Mouse (Mus musculus): ENCODE measurements at regions not wholly inside any gene's neighbourhood (a gene's known extent, or its start where the extent isn't known, plus 50 kb on each side); places are given as distances from the start of the nearest gene placed in this dataset.
A peak's percentile ranks its signal among the peaks of the same experiment; 100 is the strongest.

DNA sequence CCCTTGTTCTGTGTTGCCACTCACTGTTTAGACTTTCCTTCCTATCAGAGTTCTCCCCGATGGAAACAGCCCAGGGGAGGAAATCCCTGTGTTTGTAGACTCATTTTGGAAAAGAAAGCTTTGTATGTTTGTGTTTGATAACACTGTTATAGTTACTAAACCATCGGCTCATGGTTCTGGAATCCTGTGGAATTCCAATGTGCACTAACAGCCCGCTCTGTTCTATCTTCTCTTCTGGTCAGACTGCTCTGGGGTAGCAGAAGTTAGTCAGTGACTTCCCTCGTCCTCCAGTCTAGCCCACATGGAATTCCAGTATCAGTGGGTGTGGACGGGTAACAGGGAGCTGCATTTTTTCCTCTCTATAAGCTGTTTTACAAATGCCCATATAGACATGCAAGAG is 66.2 kb upstream of the Pla2g4a start:
- TF ChIP-seq IRF4 (IDR thresholded peaks at IDR 0.05; ENCODE audit: low read depth, low read length) (no peak), MAFK (IDR thresholded peaks at IDR 0.05; ENCODE audit: insufficient replicate concordance, low read length) (no peak)
- H3K9me3 ChIP-seq (replicated peaks; ENCODE audit: low read length) = no peaks in the 10 kb centered on the region
- dilution Hi-C loops (cut with MboI; ENCODE audit: extremely low pct_ligation_motif_present, extremely low pct_unique_long_range_greater_than_20kb, low sequenced_read_pairs) (no loop called here), in situ Hi-C loops (cut with MboI; ENCODE audit: low pct_ligation_motif_present, low pct_unique_long_range_greater_than_20kb, low sequenced_read_pairs) (no loop called here)
- H3K27ac ChIP-seq (ENCODE audit: insufficient read depth, low read depth) = no peak overlapping the region
- no peaks in the 10 kb centered on the region for H3K36me3 ChIP-seq (replicated peaks in 1 of 2; ENCODE audit: control insufficient read depth in 1 of 2, insufficient read depth in 1 of 2, low read length in 1 of 2)
- peaks cover 0 to 7% of the 10 kb centered on the region in 2 experiments; a peak in 2 of 4 replicates for H3K4me1 ChIP-seq (ENCODE audit: control insufficient read depth in 1 of 2, insufficient read depth in 2 of 2)
- no peak for DNase-seq (ENCODE audit: extremely low read depth)
- no peak overlapping the region for H3K9ac ChIP-seq (ENCODE audit: insufficient read depth, low read depth)
- H3K79me2 ChIP-seq (replicated peaks; ENCODE audit: control insufficient read depth, extremely low read depth, insufficient read depth, poor library complexity, severe bottlenecking) = no peaks in the 10 kb centered on the region
- no peaks in the 10 kb centered on the region for H3K27me3 ChIP-seq (replicated peaks)
- no peak overlapping the region for H3K4me3 ChIP-seq (replicated peaks in 1 of 3; ENCODE audit: low read depth in 2 of 3, low read length in 2 of 3, poor library complexity in 1 of 3)
- no peak overlapping the region for H3K4me2 ChIP-seq (ENCODE audit: insufficient read depth, low read depth, poor library complexity, severe bottlenecking)

DNA sequence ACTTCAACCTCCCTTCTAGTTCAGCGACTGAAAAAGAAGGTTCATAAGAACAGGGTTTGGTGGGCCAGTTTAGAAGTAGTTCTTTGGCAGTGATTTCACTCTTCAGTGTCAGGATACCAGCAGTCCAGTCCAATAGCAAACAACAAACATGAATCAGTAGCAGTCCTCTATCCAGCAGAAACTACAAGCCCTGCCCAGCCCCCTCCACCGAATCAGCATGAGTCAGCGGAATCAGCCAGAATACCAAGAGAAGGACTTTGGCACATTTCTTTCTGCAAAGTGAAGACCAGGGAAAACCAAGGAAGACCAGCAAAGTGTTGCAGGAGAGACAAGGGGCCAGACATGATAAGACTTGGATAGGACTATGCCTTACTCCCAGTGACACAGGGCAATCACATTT is 65.1 kb upstream of the Pla2g4a start:
- in situ Hi-C loops (cut with MboI; ENCODE audit: low pct_ligation_motif_present, low pct_unique_long_range_greater_than_20kb, low sequenced_read_pairs) = no loop called here
- no peaks in the 10 kb centered on the region for H3K27me3 ChIP-seq (replicated peaks)
- peaks cover 0 to 7% of the 10 kb centered on the region in 2 experiments; a peak in 2 of 4 replicates for H3K4me1 ChIP-seq (ENCODE audit: control insufficient read depth in 1 of 2, insufficient read depth in 2 of 2)
- TF ChIP-seq MAFK (IDR thresholded peaks at IDR 0.05; ENCODE audit: insufficient replicate concordance, low read length) (peak; percentile 67; the same call in 1 of the 2 replicates), HCFC1 (IDR thresholded peaks at IDR 0.05; ENCODE audit: low read depth, low read length) (no peak), RCOR1 (conservative IDR thresholded peaks at IDR 0.05; ENCODE audit: low read depth, low read length) (no peak)
- no peaks in the 10 kb centered on the region for H3K36me3 ChIP-seq (replicated peaks in 1 of 2; ENCODE audit: control insufficient read depth in 1 of 2, insufficient read depth in 1 of 2, low read length in 1 of 2)
- no peaks in the 10 kb centered on the region for H3K9me3 ChIP-seq (replicated peaks; ENCODE audit: low read length)
- H3K4me2 ChIP-seq (ENCODE audit: insufficient read depth, low read depth, poor library complexity, severe bottlenecking) = no peak overlapping the region
- H3K4me3 ChIP-seq (replicated peaks in 1 of 3; ENCODE audit: low read depth in 2 of 3, low read length in 2 of 3, poor library complexity in 1 of 3) = no peak overlapping the region
- no peak overlapping the region for H3K9ac ChIP-seq (ENCODE audit: insufficient read depth, low read depth)
- no peak overlapping the region for H3K27ac ChIP-seq (ENCODE audit: insufficient read depth, low read depth)
- no peak for DNase-seq (ENCODE audit: extremely low read depth)
- dilution Hi-C loops (cut with MboI; ENCODE audit: extremely low pct_ligation_motif_present, extremely low pct_unique_long_range_greater_than_20kb, low sequenced_read_pairs) = no loop called here
- H3K79me2 ChIP-seq (replicated peaks; ENCODE audit: control insufficient read depth, extremely low read depth, insufficient read depth, poor library complexity, severe bottlenecking) = no peaks in the 10 kb centered on the region

DNA sequence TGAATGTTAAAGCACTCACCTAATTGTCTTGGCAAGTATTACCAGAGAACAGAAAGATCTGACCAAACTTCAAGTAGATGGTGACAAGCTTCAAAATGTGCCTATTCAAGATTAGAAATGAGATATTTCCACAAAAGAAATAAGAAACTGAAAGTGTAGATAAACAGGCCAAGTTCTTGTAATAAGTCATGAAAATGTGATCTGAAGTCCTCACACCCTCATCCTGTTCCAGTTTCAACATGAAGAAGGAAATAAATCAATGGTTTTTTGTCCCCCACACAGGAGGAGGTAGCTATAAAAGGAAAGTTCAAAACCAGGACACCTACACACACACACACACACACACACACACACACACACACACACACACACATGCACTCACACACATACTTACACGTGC is 54.1 kb upstream of the Pla2g4a start:
- dilution Hi-C loops (cut with MboI; ENCODE audit: extremely low pct_ligation_motif_present, extremely low pct_unique_long_range_greater_than_20kb, low sequenced_read_pairs) = no loop called here
- Histone ChIP-seq H3K27me3 (replicated peaks) (no peaks in the 10 kb centered on the region), H3K27ac (ENCODE audit: insufficient read depth, low read depth) (no peak overlapping the region), H3K36me3 (replicated peaks in 1 of 2; ENCODE audit: control insufficient read depth in 1 of 2, insufficient read depth in 1 of 2, low read length in 1 of 2) (no peaks in the 10 kb centered on the region), H3K79me2 (replicated peaks; ENCODE audit: control insufficient read depth, extremely low read depth, insufficient read depth, poor library complexity, severe bottlenecking) (no peaks in the 10 kb centered on the region), H3K9me3 (replicated peaks; ENCODE audit: low read length) (no peaks in the 10 kb centered on the region), H3K4me2 (ENCODE audit: insufficient read depth, low read depth, poor library complexity, severe bottlenecking) (no peak overlapping the region), H3K9ac (ENCODE audit: insufficient read depth, low read depth) (no peak overlapping the region), H3K4me1 (ENCODE audit: control insufficient read depth in 1 of 2, insufficient read depth in 2 of 2) (peaks cover 0 to 2% of the 10 kb centered on the region in 2 experiments; a peak in 1 of 4 replicates), H3K4me3 (replicated peaks in 1 of 3; ENCODE audit: low read depth in 2 of 3, low read length in 2 of 3, poor library complexity in 1 of 3) (no peak overlapping the region)
- in situ Hi-C loops (cut with MboI; ENCODE audit: low pct_ligation_motif_present, low pct_unique_long_range_greater_than_20kb, low sequenced_read_pairs) = no loop called here
- TF ChIP-seq NRF1 (IDR thresholded peaks at IDR 0.05; ENCODE audit: low read depth, low read length) = no peak
- TF ChIP-seq MAFK (IDR thresholded peaks at IDR 0.05; ENCODE audit: insufficient replicate concordance, low read length) = no peak
- no peak for TF ChIP-seq ZMIZ1 (IDR thresholded peaks at IDR 0.05; ENCODE audit: low read depth, low read length)
- no peak for TF ChIP-seq CHD1 (IDR thresholded peaks at IDR 0.05; ENCODE audit: low read depth, low read length)
- TF ChIP-seq CTCF (conservative IDR thresholded peaks at IDR 0.05 in 1 of 2, IDR thresholded peaks at IDR 0.05 in 1 of 2; ENCODE audit: low read depth in 2 of 2, low read length in 2 of 2) = no peak
- no peak for TF ChIP-seq MAZ (IDR thresholded peaks at IDR 0.05; ENCODE audit: low read depth, low read length)
- TF ChIP-seq POLR2A (IDR thresholded peaks at IDR 0.05; ENCODE audit: low read depth, low read length) = no peak
- TF ChIP-seq MEF2A (IDR thresholded peaks at IDR 0.05; ENCODE audit: borderline replicate concordance, low read depth, low read length) = no peak
- no peak for TF ChIP-seq IRF4 (IDR thresholded peaks at IDR 0.05; ENCODE audit: low read depth, low read length)
- TF ChIP-seq ZKSCAN1 (IDR thresholded peaks at IDR 0.05; ENCODE audit: borderline replicate concordance, low read depth, low read length) = no peak
- TF ChIP-seq CHD2 (IDR thresholded peaks at IDR 0.05; ENCODE audit: low read length) = no peak
- TF ChIP-seq HCFC1 (IDR thresholded peaks at IDR 0.05; ENCODE audit: low read depth, low read length) = no peak
- TF ChIP-seq EP300 (IDR thresholded peaks at IDR 0.05; ENCODE audit: low read length) = no peak
- no peak for TF ChIP-seq MXI1 (IDR thresholded peaks at IDR 0.05; ENCODE audit: low read depth, low read length)
- TF ChIP-seq POLR2AphosphoS2 (IDR thresholded peaks at IDR 0.05; ENCODE audit: low read depth, low read length) = no peak
- no peak for TF ChIP-seq GABPA (IDR thresholded peaks at IDR 0.05; ENCODE audit: insufficient replicate concordance, low read depth, low read length)
- no peak for TF ChIP-seq RCOR1 (conservative IDR thresholded peaks at IDR 0.05; ENCODE audit: low read depth, low read length)
- no peak for DNase-seq (ENCODE audit: extremely low read depth)
